Mouse (Mus musculus) limb, embryonic 12.5 days (tissue): ENCODE results near the gene Oprd1. TPM values are rescaled to one million over a fixed set of nuclear protein-coding genes. Genes with fewer than 3 reads are reported as not detected.

ENCODE experiments used
- ATAC-seq: fragments of 200-750 bp; cut with Nextera tagmentation; 2 replicates; pipeline ENCODE4 v1.8.0; 2017; ENCODE audit warnings: low read depth, moderate TSS enrichment; ENCODE audit not compliant: insufficient number of reproducible peaks, insufficient read depth, low FRiP score, low TSS enrichment
- H3K27ac ChIP-seq: fragments of 300-500 bp; sonication (generic); 2 replicates; pipeline ENCODE4 v1.5.1; 2016; ENCODE audit warnings: mild to moderate bottlenecking, moderate library complexity
- H3K27me3 ChIP-seq: fragments of 300-500 bp; sonication (generic); 2 replicates; pipeline ENCODE4 v1.6.1; 2016; ENCODE audit warnings: mild to moderate bottlenecking, moderate library complexity
- H3K36me3 ChIP-seq: fragments of 300-500 bp; sonication (generic); 2 replicates; pipeline ENCODE4 v1.6.1; 2016; ENCODE audit warnings: mild to moderate bottlenecking, moderate library complexity
- H3K4me1 ChIP-seq: fragments of 300-500 bp; sonication (generic); replicated peaks from 2 replicates; pipeline ENCODE4 v1.6.1; 2016
- H3K4me2 ChIP-seq: fragments of 300-500 bp; sonication (generic); 2 replicates; pipeline ENCODE4 v1.6.1; 2016; ENCODE audit warnings: mild to moderate bottlenecking, moderate library complexity
- H3K4me3 ChIP-seq: fragments of 300-500 bp; sonication (generic); replicated peaks from 2 replicates; pipeline ENCODE4 v1.5.1; 2016; ENCODE audit warnings: mild to moderate bottlenecking
- H3K9ac ChIP-seq: fragments of 300-500 bp; sonication (generic); replicated peaks from 2 replicates; pipeline ENCODE4 v1.6.1; 2016; ENCODE audit warnings: mild to moderate bottlenecking, moderate library complexity
- H3K9me3 ChIP-seq: fragments of 300-500 bp; sonication (generic); 2 replicates; pipeline ENCODE4 v1.6.1; 2016; ENCODE audit warnings: mild to moderate bottlenecking, moderate library complexity
- WGBS: fragments of 180-500 bp; shearing (Covaris S2); methylation state at CpG from one replicate; pipeline ENCODE4 v1.1.7; 2016; 5-methylcytosine and 5-hydroxymethylcytosine counted together
- polyA plus RNA-seq: library from polyadenylated mRNA; unstranded; fragments of >200 nt; fragmentation: Nextera tagmentation; extraction: Ambion mirVana; gene quantifications from 2 replicates; pipeline ENCODE4 v1.2.1, GENCODE M21; 2016

Gene Oprd1
- polyA plus RNA-seq, 1 experiment from 2014 or later: 0.51 TPM

DNA sequence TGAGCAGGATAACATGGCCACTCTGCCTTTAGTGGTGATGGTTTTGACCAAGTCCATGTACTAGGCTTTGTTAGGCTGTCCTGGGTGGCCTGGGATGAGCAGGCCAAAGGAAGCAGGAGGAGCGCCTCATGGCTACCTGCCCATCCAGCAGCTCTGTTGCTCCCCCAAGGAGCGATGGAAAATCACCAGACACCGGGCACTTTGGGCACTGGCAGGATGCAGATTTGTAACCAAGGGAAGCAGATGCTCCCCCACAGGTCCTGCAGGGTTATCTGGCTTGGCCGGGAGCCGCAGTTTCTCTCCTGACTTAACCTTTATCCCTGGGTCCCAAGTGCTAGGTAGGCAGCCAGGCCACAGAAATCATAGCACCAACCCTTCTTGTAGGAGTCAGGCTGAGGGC lies 10.9 kb downstream of the Oprd1 start:
- H3K27ac ChIP-seq: no peak overlapping the region
- no peaks in the 10 kb centered on the region for H3K36me3 ChIP-seq
- no peaks in the 10 kb centered on the region for H3K27me3 ChIP-seq
- H3K4me2 ChIP-seq: no peak overlapping the region
- H3K4me3 ChIP-seq: no peak overlapping the region
- ATAC-seq: no peak
- H3K9me3 ChIP-seq: no peaks in the 10 kb centered on the region
- 92% methylated on average over 5 of the region's 5 CpGs for WGBS
- H3K9ac ChIP-seq: no peak overlapping the region
- H3K4me1 ChIP-seq: 0 out of 2 replicates have a peak, but pooled peaks cover 3% of the 10 kb centered on the region

DNA sequence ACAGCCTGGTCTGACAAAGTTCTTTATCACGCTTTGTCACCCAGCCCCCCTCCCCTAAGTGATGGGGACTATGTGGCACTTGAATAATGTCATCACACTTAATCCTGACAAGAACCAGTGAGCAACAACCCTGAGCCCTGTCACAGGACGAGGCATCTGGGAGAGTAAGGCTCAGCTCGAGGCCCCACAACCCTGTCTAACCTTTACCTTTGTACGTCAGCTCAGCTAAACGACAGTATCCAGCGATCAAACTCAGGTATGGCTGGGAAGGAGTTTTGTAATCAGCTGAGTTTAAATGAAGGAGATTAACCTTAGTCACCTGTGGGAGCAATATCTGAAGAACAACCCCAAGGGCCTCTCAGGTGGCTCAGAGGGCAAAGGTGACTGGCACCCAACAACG lies 12.0 kb downstream of the Oprd1 start:
- H3K36me3 ChIP-seq: no peaks in the 10 kb centered on the region
- 0 out of 2 replicates have a peak, but pooled peaks cover 3% of the 10 kb centered on the region for H3K4me1 ChIP-seq
- no peak for ATAC-seq
- no peak overlapping the region for H3K9ac ChIP-seq
- 81% methylated on average over 7 of the region's 7 CpGs for WGBS
- no peaks in the 10 kb centered on the region for H3K27me3 ChIP-seq
- no peak overlapping the region for H3K4me3 ChIP-seq
- no peak overlapping the region for H3K27ac ChIP-seq
- no peak overlapping the region for H3K4me2 ChIP-seq
- H3K9me3 ChIP-seq: no peaks in the 10 kb centered on the region

DNA sequence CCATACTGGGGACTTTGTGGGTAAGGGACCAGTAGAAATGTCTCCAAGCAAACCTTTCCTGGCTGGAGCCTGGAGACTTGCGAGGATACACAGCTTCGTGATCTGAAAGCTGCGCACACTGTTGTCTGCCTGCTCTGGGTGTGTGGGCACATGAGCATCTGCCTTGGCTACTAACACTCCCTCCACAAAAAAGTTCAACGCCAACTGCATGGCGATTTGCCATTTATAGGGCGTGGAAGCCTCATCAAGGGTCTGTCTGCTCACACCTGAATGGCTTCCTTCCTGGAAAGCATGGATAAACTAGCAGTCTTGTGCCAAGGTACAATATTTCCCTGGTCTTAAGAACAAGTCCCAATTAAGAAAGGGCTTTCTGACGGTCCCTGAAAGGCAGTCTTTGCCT lies 12.5 kb downstream of the Oprd1 start:
- no peak overlapping the region for H3K9ac ChIP-seq
- H3K27ac ChIP-seq: no peak overlapping the region
- no peaks in the 10 kb centered on the region for H3K36me3 ChIP-seq
- H3K4me3 ChIP-seq: no peak overlapping the region
- no peak overlapping the region for H3K4me2 ChIP-seq
- no peaks in the 10 kb centered on the region for H3K27me3 ChIP-seq
- no peaks in the 10 kb centered on the region for H3K9me3 ChIP-seq
- WGBS: 86% methylated on average over 7 of the region's 7 CpGs
- 0 out of 2 replicates have a peak, but pooled peaks cover 3% of the 10 kb centered on the region for H3K4me1 ChIP-seq
- ATAC-seq: no peak

DNA sequence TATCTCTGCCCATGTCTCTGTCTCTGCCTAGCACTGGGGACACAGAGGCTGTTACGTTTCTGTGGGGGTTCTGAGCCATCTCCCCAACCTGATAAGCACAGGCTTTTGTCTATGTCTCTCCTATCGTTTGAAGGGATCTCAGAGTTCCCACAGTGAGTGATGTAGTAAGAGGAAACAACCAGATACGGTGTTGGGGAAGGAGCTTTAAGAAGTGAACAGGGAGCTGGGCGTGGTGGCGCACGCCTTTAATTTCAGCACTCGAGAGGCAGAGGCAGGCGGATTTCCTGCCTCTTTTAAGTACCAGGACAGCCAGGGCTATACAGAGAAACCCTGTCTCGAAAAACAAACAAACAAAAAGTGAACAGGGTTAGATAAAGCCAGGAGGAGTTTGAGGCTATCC lies 13.2 kb downstream of the Oprd1 start:
- Histone ChIP-seq H3K9ac (no peak overlapping the region), H3K4me2 (no peak overlapping the region), H3K4me1 (0 out of 2 replicates have a peak, but pooled peaks cover 3% of the 10 kb centered on the region), H3K4me3 (no peak overlapping the region), H3K27ac (no peak overlapping the region), H3K27me3 (no peaks in the 10 kb centered on the region), H3K36me3 (no peaks in the 10 kb centered on the region), H3K9me3 (no peaks in the 10 kb centered on the region)
- WGBS: 89% methylated on average over 9 of the region's 9 CpGs
- no peak for ATAC-seq

DNA sequence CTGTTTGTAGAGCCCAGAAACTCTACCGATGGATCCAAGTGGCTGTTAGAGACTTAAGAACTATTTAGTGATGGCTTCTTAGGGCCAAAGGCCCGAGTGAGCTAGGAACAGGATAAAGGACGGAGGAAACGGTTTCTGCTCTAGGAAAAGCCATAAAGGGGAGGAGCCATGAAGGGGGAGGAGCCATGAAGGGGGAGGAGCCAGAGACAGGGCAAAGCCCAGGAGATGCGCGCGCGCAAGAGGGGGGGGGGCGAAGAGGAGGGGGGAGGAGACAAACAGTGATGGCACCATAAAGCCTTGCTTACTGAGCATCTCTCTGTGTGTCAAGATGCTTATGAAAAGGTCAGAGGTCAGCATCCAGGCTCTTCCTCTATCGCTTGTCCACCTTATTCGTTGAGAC lies 13.6 kb downstream of the Oprd1 start:
- H3K9ac ChIP-seq: no peak overlapping the region
- H3K36me3 ChIP-seq: no peaks in the 10 kb centered on the region
- H3K27ac ChIP-seq: no peak overlapping the region
- ATAC-seq: no peak
- 0 out of 2 replicates have a peak, but pooled peaks cover 3% of the 10 kb centered on the region for H3K4me1 ChIP-seq
- WGBS: 82% methylated on average over 10 of the region's 11 CpGs
- H3K9me3 ChIP-seq: no peaks in the 10 kb centered on the region
- no peak overlapping the region for H3K4me3 ChIP-seq
- H3K4me2 ChIP-seq: no peak overlapping the region
- H3K27me3 ChIP-seq: no peaks in the 10 kb centered on the region

DNA sequence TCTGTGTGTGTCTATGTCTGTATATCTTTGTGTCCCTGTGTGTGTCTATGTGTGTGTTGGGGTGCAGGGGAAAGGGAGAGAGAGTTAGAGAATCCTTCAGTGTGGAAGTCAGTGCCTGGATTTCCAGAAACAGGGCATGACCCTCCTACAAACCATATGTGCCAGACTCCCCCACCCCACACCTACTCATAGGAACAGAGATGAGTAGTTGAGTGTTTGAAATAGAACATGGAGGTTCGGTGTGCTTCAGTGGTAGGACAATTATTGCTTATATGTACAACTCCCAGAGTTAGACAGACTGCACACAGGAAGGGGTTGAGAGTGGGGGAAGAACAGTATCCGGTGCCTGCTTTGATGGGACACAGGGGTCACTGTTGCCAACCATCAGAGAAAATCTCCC lies 14.2 kb downstream of the Oprd1 start:
- Histone ChIP-seq H3K36me3 (no peaks in the 10 kb centered on the region), H3K4me1 (0 out of 2 replicates have a peak, but pooled peaks cover 3% of the 10 kb centered on the region), H3K4me2 (no peak overlapping the region), H3K27ac (no peak overlapping the region), H3K9ac (no peak overlapping the region), H3K27me3 (no peaks in the 10 kb centered on the region), H3K9me3 (no peaks in the 10 kb centered on the region), H3K4me3 (no peak overlapping the region)
- 83% methylated on average over 2 of the region's 2 CpGs for WGBS
- ATAC-seq: no peak

DNA sequence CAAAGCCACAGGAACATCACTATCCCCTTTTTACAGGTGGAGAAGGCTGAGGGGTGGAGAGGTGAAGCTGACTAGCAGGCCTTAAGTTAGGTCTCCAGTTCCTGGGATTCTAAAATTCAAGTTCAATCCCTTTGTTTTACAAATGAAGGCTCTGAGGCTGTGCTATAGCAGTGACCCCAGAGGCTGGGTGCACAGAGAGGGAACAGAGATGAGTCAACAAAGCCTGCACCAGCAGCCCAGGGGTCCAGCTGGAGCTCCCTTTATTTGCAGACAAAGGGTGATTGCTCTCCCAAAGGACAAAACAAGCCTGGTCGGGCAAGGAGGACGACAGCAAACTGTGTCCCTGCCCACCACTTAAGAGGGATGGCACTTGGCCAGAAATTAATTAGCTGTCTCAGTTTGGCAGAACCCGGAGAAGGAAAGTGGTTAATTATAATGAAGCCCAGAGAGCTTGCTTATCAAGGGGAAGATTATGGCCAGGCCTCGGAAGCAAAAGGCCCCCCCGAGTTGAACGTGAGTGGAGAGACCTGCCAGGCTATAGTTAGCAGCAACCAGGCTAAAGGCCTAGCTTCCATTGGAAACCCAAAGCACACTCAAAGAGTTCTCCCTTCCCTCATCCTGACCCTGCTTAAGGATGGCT lies 15.2 kb downstream of the Oprd1 start:
- WGBS: 31% methylated on average over 6 of the region's 6 CpGs
- Histone ChIP-seq H3K27ac (no peak overlapping the region), H3K4me2 (no peak overlapping the region), H3K4me3 (no peak overlapping the region), H3K27me3 (0 out of 2 replicates have a peak, but pooled peaks cover under 1% of the 10 kb centered on the region), H3K36me3 (no peaks in the 10 kb centered on the region), H3K4me1 (0 out of 2 replicates have a peak, but pooled peaks cover 3% of the 10 kb centered on the region), H3K9me3 (no peaks in the 10 kb centered on the region), H3K9ac (no peak overlapping the region)
- ATAC-seq: no peak

DNA sequence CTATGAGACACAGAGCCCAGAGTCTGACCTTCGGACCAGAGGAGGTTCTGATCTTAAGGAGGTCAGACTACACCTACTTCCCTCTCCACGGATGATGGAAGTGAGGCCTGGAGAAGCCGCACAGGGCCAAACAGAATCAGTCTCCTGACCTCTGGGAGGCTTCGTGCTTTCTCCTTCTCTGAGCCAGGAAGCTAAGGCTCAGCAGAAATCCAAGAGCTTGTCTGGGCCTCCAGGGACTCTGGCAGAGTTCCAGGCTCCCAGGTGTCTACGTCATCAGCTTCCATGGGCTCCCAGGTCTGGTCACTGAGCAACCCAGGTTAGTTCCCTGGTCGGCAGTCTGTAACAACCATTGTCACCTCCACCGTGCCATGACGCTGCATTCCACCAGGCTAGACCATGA lies 17.2 kb downstream of the Oprd1 start:
- ATAC-seq: no peak
- H3K9me3 ChIP-seq: no peaks in the 10 kb centered on the region

DNA sequence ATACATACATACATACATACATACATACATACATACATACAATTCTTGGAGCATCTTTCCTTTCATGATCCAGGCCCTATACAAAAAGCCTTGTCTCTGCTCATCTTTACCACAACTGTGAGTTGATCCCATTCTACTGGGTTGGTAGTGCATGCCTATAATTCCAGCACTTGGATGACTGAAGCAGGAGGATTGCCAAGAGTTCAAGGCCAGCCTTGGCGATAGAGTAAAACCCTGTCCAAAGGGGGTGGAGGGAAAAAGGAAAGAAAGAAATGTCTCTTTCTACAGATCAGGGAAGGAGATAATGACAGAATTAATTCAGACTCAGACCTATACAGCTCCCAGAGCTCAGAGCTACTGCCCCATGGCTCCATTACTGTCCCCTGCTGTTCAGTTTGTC lies 21.1 kb downstream of the Oprd1 start:
- no peaks in the 10 kb centered on the region for H3K4me1 ChIP-seq
- no peak overlapping the region for H3K27ac ChIP-seq
- 81% methylated on average over 1 of the region's 1 CpGs for WGBS
- no peak overlapping the region for H3K4me2 ChIP-seq
- H3K36me3 ChIP-seq: no peaks in the 10 kb centered on the region
- H3K9me3 ChIP-seq: no peaks in the 10 kb centered on the region
- no peak overlapping the region for H3K9ac ChIP-seq
- H3K4me3 ChIP-seq: no peak overlapping the region
- ATAC-seq: no peak
- 0 out of 2 replicates have a peak, but pooled peaks cover 10% of the 10 kb centered on the region for H3K27me3 ChIP-seq

More for the DNA sequence above, 17.2 kb downstream of the Oprd1 start:
- WGBS: 88% methylated on average over 8 of the region's 8 CpGs
- Histone ChIP-seq H3K9ac (no peak overlapping the region), H3K4me3 (no peak overlapping the region), H3K27me3 (0 out of 2 replicates have a peak, but pooled peaks cover 4% of the 10 kb centered on the region), H3K36me3 (no peaks in the 10 kb centered on the region), H3K4me2 (no peak overlapping the region), H3K27ac (no peak overlapping the region), H3K4me1 (0 out of 2 replicates have a peak, but pooled peaks cover 3% of the 10 kb centered on the region)

DNA sequence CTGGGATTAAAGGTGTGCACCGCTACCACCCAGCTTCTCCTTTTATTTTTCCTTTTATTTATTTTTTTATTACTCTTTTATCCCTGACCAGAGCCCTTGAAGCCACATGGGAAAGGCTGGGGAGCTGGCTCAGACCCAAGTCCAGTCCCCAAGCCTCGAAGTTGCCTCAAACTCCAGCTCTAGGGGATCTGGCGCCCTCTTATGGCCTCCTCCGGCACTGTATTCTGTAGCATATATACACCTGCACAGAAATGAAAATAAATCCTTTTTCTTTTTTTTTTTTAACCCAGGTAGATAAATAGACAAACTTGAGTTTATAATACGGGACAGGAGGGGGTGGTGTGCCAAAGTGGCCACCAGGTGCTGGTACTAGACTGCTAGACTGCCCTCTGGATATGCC lies 22.6 kb downstream of the Oprd1 start:
- Histone ChIP-seq H3K9ac (no peak overlapping the region), H3K4me1 (peaks cover 3% of the 10 kb centered on the region; the same call in 1 of the 2 replicates), H3K36me3 (no peaks in the 10 kb centered on the region), H3K27me3 (0 out of 2 replicates have a peak, but pooled peaks cover 10% of the 10 kb centered on the region), H3K9me3 (no peaks in the 10 kb centered on the region), H3K4me2 (no peak overlapping the region), H3K4me3 (no peak overlapping the region), H3K27ac (no peak overlapping the region)
- 79% methylated on average over 5 of the region's 5 CpGs for WGBS
- no peak for ATAC-seq

DNA sequence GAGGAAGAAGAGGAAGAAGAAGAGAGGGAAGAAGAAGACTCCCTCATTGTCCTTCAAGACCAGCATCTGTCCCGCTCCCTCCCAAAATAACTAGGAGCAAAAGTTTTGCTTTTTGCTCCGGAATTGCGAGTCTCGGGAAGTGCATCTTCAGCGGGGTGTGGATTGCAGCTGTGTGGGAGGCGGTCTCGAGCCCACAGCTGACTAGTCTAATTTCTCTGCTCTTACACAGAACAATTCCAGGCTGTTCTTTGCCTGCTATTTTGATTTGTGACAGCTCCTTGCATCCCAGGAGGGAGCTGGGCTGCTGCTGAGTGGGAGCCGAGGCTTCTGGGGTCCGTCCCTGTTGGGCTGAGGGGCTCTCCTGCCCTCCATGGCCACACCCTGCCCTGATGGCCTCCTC lies 24.7 kb downstream of the Oprd1 start:
- Histone ChIP-seq H3K9ac (no peak overlapping the region), H3K27me3 (peaks cover 14% of the 10 kb centered on the region; the same call in 1 of the 2 replicates), H3K4me3 (no peak overlapping the region), H3K9me3 (no peaks in the 10 kb centered on the region), H3K27ac (no peak overlapping the region), H3K4me2 (no peak overlapping the region), H3K36me3 (no peaks in the 10 kb centered on the region), H3K4me1 (peaks cover 12% of the 10 kb centered on the region)
- 63% methylated on average over 9 of the region's 9 CpGs for WGBS
- ATAC-seq: no peak

DNA sequence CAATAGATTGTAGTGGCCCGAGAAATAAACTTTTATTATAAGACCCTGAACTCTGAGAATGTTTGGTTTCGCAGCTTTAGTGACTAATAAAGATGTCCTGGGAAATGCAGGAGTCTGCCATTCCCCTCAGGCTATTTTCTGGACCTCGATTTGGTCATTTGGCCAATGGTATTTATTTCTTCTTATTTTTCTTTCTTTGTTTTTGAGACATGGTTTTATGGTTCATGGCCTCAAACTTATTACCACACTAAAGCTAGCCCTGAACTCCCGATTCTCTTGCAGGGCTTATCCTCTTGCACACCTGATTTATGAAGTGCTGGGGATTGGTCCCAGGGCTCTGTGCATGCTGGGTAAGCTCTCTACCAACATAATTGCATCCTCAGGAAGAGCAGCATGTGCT lies 28.0 kb downstream of the Oprd1 start:
- H3K4me2 ChIP-seq: no peak overlapping the region
- ATAC-seq: no peak
- 49% methylated on average over 4 of the region's 4 CpGs for WGBS

More for the DNA sequence above, 28.0 kb downstream of the Oprd1 start:
- Histone ChIP-seq H3K4me1 (peaks cover 17% of the 10 kb centered on the region), H3K9ac (no peak overlapping the region), H3K4me3 (no peak overlapping the region), H3K36me3 (no peaks in the 10 kb centered on the region), H3K27ac (no peak overlapping the region), H3K9me3 (no peaks in the 10 kb centered on the region), H3K27me3 (peaks cover 41% of the 10 kb centered on the region)
